Mouse (Mus musculus): ENCODE measurements around the gene Mrnip. TPM values are rescaled to one million over a fixed set of nuclear protein-coding genes. Genes with fewer than 3 reads are reported as not detected.

Mrnip gene
- total RNA-seq, 2 experiments from 2014 or later: 24.8 to 26.2 TPM

GRCm38 (mm10) chr11:50156725-50157258 lies 17.5 kb upstream of the Mrnip start:
- no peak for DNase-seq (ENCODE audit: low spot score in 2 of 2)

DNA sequence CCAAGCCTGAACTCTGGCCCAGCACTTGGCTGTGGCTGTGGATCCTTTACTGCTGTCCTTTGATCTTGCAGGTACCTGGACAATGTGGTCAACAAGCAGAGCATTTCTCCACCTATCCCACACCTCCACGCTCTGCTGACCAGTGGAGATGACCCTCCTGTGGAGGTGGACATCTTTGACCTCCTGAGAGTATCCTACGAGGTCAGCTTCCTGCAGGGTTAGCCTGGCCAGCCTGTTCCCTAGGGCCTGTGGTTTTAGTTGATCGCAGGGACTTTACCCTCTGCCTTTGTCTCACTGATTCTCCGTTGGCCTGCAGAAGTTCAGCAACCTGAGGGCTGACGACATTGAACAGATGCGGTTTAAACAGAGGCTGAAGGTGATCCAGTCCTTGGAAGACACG lies 15.9 kb upstream of the Mrnip start:
- DNase-seq (ENCODE audit: low spot score in 2 of 2): no peak

DNA sequence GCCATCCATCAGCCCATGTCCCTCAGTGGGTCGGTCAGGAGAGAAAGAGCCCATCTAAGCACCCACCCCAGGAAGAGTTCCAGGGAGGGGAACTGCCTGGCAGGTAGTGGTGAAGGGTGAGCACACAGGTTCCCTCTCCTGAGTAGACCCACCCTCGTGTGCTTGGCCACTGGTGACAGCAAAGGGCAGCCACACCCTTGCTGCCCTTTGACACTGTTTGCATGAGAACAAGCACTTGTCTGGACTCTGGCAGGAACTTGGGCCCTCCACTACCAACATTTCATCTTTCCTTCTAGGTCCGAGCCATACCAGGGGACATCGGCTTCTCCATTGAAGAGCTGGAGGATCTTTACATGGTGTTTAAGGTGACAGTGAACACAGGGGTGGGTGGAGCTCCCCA lies 14.9 kb upstream of the Mrnip start:
- no peak for DNase-seq (ENCODE audit: low spot score in 2 of 2)

GRCm38 (mm10) chr11:50161578-50162304 lies 12.5 kb upstream of the Mrnip start:
- DNase-seq (ENCODE audit: low spot score in 2 of 2): peak in 1 of 2 experiments; percentile 33

DNA sequence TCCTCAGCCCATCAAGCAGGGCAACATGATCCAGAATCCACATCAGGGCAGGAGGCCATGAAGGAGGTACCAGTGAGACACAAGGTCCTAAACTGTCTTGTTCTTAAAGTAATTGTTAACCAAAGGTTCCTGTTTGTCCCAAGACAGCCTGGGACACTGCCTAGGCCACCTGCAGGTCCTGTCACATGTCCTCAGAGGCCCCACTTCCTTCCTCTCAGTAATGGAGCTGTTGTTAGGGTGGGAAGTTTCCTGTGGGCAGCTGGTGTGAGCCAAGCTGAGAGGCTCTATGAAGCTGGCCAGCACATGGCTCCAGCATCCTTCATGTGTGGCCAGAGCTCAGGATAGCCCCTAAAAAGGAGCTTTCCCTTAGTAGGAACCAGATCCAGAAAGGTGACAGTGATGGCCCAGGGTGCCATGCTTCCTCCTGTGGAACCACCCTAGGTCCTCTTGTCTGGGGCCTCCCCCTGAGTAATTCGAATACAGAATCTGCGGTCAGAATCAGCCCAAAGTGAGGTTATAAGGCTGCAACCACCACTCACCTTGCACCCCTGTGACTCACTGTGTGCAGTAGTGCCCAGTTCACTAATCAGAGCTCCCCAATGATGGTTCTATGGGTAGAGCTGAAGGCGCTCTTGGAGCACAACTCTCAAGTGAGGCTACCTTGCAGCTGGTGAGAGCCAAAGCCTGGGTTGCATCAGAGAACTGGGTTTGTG lies 11.8 kb upstream of the Mrnip start:
- no peak for DNase-seq (ENCODE audit: low spot score in 2 of 2)

DNA sequence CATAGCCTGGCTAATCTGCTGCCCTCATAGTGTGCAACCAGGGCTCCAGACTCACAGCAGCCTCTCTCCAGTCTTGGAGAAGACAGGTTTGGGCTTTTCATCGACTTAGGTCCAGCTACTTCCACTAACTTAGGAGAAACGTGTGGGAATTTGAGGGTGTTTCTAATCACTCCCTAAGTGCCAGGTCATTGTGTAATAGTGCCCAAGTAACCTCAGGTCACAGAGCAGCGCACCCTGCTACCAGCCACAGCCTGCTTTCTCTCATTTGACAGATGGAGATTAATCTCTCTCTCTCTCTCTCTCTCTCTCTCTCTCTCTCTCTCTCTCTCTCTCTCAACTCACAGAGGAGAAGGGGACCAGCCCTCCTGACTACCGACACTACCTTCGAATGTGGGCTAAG lies 5.9 kb upstream of the Mrnip start:
- no peak for DNase-seq (ENCODE audit: low spot score in 2 of 2)

GRCm38 (mm10) chr11:50174730-50175187 lies 515 bp downstream of the Mrnip start:
- peak; percentile 97 for DNase-seq (ENCODE audit: low spot score in 2 of 2)

GRCm38 (mm10) chr11:50176351-50176750 lies 2.1 kb downstream of the Mrnip start:
- DNase-seq (ENCODE audit: low spot score in 2 of 2): no peak

GRCm38 (mm10) chr11:50177111-50177510 lies 2.9 kb downstream of the Mrnip start:
- no peak for DNase-seq (ENCODE audit: low spot score in 2 of 2)

DNA sequence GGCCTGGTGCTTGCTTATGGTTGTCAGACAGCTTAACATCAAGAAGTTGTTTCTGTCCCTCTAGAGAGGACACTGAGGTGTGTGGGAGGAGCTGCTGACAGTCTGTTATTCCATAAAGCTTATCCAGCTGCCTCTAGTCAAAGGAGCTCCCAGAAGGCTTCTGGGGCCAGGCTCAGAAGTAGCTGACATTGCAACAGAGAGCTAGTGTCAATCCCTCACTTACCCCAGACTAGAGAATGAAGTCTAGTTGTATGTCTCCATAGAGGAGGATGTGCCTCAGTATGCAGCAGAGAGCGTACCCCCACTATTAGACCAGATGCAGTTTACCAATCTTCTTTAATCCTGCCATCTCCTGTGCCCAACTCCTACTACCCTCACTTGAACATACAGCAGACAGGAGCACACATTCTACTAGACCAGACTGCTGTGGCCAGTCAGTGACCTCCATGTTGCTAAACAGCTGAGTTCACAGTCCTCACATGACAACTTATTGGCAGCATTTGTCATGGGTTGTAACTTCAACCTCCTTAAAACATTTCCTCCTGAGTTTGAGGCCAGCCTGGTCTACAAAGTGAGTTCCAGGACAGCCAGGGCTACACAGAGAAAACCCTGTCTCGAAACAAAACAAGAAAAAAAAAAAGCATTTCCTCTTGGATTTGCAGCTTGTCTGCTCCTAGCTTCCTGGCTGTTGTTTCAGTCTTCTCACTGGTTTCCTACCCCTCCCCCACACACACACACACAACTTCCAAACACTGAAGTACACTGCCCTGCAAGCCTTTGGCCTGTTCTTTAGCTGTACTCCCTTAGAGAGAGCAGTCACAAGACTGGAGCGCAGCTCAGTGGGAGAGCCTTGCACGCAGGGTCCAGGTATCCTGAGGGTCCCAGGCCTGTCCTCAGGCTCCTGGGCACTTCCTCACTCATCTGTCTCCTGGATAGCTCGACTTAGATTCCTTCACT lies 4.6 kb downstream of the Mrnip start:
- no peak for DNase-seq (ENCODE audit: low spot score in 2 of 2)

DNA sequence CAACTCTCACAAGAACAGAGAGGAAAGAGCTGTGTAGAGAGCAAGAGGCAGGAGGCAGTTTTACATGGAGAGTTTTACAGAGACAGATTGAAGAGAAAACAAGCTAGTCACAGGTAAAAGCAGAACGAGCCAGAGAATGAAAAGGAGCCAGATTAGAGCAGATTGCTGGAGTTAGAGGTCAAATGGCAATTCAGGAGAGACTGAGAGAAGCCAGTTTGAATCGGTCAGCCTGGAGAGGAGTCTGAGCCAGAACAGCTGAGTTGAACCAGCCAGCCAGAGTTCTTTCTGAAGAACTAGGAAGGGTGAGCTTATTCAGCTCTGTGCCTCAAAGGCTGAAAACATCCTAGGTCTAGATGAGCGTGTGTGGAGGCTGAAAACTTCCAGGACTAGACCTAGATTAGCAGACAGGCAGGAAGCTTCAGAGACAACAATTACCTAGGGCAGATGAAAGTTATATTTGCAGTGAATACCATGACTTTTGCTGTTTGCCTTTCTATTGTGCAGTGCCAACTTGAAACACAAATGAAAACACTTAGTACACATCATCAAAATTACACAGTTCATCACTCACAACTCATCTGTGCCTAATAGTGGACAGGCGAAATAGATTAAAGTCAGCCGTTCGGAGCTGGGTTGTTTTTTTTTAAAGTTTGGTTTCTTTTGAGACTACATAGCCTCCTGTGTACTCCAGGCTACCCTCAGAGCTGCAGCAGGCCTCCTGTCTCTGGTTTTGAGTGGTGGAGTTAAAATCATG lies 6.4 kb downstream of the Mrnip start:
- no peak for DNase-seq (ENCODE audit: low spot score in 2 of 2)

DNA sequence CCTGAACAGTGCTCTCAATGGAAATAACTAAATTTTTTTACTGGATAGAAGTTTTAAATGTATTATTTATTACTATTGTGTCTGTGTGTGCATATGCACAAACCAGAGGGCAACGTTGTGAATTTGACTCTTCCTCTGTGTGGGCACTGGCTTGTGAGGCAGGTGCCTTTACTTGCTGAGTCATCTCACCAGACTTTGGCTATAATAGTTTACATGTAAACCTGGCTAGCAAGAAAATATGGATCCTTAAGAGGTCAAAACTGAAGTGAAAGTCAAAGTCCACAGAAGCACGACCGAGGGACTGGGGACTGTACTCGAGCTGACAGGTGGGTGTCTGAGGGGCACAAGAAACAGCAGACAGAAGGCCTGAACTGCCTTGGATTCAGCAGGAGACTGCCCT lies 8.5 kb downstream of the Mrnip start:
- no peak for DNase-seq (ENCODE audit: low spot score in 2 of 2)

DNA sequence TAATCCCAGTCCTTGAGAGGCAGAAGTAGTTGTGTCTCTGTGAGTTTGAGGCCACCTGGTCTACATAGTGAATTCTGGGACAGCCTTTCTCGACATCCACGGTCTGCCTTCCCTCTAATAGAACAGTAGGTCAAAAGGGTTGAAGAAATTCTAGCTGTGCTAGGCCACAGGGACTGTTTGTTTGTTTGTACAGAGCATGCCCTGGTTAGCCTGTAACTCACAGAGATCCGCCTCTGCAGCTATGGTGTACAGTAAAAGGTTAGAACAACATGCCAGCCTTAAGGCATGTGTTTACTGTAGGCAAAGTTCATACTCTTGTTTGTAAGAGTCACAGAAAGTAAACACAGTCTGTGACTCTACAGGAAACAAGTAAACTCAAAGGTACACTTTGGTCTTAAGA lies 10.5 kb downstream of the Mrnip start:
- DNase-seq (ENCODE audit: low spot score in 2 of 2): no peak

DNA sequence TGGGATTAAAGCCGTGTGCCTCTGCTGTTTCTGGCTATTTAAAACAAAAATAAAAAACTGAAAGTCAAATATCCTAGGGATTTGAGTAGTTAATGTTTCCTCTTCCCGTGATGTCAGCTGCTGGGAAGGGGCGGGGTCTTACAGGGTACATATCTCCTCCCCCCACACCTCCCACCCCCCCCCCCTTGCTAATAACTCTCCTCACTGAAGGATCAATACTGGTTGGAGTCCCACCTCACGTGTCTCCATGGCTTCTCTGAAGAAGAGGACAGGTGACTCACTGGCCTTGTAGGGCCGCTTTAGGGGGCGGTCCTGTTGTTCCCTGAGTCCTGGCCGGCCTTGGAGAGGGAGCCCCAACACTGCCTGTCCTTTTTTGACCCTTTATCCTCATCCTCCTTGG lies 14.4 kb downstream of the Mrnip start:
- DNase-seq (ENCODE audit: low spot score in 2 of 2): no peak

- no peak for DNase-seq (ENCODE audit: low spot score in 2 of 2)
Observed at GRCm38 (mm10) chr11:50190362-50190761, 16.1 kb downstream of the Mrnip start.

DNA sequence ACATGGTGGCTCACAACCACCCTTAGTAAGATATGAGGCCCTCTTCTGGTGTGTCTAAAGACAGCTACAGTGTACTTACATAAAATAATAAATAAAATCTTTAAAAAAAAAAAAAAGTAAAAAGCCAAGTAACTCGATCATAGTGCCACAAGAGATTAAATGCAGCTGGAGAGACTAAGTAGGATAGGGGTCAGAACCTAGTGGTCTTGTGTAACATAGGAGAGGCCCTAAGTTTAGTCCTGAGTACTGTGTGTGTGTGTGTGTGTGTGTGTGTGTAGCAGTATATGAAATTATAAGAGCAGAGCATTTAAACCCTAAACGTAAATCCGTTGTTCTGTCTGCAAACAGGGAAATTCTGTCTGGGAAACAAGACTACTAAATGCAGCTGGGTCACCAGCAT lies 18.0 kb downstream of the Mrnip start:
- no peak for DNase-seq (ENCODE audit: low spot score in 2 of 2)

DNA sequence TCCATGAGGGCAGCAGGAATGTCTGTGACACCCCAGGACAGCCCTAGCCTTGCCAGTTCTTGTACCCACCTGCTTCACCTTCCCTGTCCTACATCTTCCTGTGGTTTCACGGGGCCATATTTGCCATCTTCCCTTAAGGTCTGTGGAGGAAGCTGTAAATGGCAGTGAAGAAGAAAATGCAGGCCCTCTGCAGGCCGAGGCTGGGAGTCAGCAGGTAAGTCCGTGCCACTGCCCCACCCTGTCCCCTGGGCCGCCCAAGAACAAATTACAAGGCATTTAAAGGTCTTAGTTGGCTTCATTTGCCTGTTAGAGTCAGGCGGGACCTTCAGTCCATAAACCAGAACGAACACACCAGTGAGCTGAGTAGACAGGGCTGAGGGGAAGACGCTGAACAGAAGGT lies 19.8 kb downstream of the Mrnip start:
- DNase-seq (ENCODE audit: low spot score in 2 of 2): no peak

- no peak for DNase-seq (ENCODE audit: low spot score in 2 of 2)
Observed at GRCm38 (mm10) chr11:50194793-50195192, 20.5 kb downstream of the Mrnip start.

DNA sequence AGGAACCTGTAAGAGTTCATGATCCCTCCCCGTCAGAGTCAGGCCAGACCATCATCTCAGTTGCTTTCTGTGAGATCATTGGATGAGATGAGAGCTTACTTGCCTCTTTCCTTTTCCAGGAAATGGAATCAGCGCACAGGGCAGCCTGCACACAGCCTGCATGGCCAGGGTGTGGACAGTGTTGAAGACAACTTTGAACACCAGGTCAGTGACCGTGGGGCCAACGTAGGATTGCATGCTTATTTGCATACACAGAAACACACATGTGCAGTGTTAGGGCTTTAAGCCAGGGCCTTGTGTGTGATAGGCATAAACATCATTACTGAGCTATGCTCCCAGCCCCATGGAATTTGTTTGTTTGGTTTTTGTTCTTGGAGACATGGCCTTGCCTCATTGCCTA lies 23.3 kb downstream of the Mrnip start:
- no peak for DNase-seq (ENCODE audit: low spot score in 2 of 2)

- DNase-seq (ENCODE audit: low spot score in 2 of 2): no peak
Observed at GRCm38 (mm10) chr11:50198219-50198846, 24.1 kb downstream of the Mrnip start.

All from adrenal gland, postnatal 4 days (tissue).